Mouse (Mus musculus): ENCODE measurements around the gene Fermt1. TPM values are rescaled to one million over a fixed set of nuclear protein-coding genes. Genes with fewer than 3 reads are reported as not detected.
A peak's percentile ranks its signal among the peaks of the same experiment; 100 is the strongest.

The Fermt1 gene
- polyA plus RNA-seq (2015; fragmentation: Nextera tagmentation; extraction: Ambion mirVana) = 24.9 and 27.0 TPM in 2 replicates

DNA sequence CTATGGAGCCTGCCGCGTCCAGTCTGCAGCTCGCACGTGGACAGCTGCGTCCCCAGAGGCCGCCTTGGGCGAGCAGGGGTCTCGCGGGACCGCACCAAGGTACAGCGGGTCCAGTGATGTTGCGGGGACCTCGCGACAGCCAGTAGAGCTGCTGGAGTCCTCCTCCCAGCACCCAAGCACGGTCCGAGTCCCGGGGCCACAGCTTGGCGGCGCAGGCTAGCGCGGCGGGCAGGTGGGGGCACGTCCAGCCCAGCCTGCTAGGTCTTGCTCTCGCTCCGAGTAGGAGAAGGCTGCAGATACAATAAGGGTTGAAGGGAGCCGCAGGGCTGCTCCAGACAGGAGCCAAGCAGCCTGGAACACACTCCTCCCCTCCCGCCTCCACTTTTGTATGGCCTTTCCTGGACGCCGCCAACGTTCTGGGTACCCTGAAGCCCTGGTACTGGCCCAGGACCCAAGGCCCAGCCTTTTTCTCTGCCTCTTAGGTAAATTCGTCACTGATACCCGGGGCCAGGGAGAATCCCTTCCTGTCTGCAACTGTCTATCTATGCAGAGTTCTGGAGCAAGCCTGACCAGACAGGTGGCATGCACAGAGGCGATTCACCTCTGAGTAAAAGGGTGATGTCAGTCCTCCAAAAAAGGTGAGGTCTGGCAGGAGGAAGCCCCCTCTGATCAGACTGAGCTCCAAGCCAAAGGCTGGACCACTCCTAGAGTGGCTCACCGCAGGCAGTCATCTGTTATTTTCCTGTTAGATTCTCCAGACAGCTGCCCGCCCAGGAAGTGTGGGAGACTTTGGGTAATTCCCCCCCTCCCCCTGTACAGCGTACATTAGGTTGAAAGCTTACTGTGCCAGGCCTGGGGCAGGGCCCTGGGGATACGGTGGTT lies at the start of gene Fermt1:
TSS of gene Fermt1 (minus strand) at position 581 of the 882 bp plus-strand sequence.
- Histone ChIP-seq H3K27ac (peak within 1 kb of the TSS; percentile 81), H3K9ac (peak within 1 kb of the TSS; percentile 61), H3K27me3 (peaks cover 59% of the 10 kb centered on the region), H3K4me3 (peak within 1 kb of the TSS; percentile 44), H3K4me1 (peaks cover 13% of the 10 kb centered on the region), H3K36me3 (no peaks in the 10 kb centered on the region), H3K4me2 (peak within 1 kb of the TSS; percentile 61), H3K9me3 (no peaks in the 10 kb centered on the region)
- peak; percentile 64 for ATAC-seq (ENCODE audit: insufficient number of reproducible peaks, insufficient read depth, low FRiP score, low TSS enrichment, low read depth)
- 2% methylated on average over 37 of the region's 37 CpGs for WGBS

DNA sequence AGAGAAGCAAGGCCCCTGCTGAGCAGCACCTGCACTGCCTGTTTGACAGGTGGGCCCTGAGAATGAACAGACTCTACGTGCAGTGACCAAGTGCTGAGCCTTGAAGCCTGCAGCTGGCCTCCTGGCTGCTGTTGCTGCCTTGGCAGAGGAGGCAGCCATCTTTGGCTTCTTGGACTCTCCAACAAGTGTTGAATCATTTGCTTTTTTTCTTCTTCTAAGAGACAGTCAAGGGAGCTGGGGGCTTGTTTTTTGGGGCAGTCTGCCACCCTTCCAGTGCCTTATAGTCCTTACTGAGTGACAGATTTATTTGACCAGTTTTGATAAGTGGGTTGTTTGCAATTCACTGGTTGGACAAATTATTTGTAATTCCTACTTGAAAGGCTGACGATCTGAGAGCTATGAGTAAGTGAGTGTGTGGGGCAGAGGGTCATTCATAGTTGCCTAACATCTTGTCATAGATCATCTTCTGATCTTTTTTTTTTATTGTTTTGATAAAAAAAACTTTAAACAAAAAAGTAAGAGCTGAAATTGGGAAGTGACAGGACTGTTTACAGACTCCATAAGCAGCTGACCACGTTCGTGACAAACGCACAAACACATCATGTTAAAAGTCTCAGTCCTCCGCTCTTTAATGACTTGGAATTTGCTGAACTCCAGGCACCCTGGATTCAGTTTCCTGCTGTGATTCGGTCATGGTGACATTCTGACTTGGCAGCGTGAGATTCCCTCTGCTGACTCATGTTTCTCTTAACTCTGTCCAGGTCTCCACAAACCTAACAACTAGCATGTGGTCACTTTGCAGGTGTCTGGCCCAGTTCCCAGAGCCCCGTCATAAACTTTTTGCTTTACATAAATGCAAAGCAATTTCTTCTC lies 47.2 kb upstream of the Fermt1 start:
- peaks cover 18% of the 10 kb centered on the region; the same call in 1 of the 2 replicates for H3K4me1 ChIP-seq
- H3K4me2 ChIP-seq = no peak overlapping the region
- H3K36me3 ChIP-seq = no peaks in the 10 kb centered on the region
- no peak overlapping the region for H3K9ac ChIP-seq
- H3K27me3 ChIP-seq = 0 out of 2 replicates have a peak, but pooled peaks cover 2% of the 10 kb centered on the region
- no peak overlapping the region for H3K4me3 ChIP-seq
- WGBS = 40% methylated on average over 9 of the region's 9 CpGs
- H3K27ac ChIP-seq = no peak overlapping the region
- no peak; the same call in 1 of the 2 replicates for ATAC-seq (ENCODE audit: insufficient number of reproducible peaks, insufficient read depth, low FRiP score, low TSS enrichment, low read depth)
- no peaks in the 10 kb centered on the region for H3K9me3 ChIP-seq

DNA sequence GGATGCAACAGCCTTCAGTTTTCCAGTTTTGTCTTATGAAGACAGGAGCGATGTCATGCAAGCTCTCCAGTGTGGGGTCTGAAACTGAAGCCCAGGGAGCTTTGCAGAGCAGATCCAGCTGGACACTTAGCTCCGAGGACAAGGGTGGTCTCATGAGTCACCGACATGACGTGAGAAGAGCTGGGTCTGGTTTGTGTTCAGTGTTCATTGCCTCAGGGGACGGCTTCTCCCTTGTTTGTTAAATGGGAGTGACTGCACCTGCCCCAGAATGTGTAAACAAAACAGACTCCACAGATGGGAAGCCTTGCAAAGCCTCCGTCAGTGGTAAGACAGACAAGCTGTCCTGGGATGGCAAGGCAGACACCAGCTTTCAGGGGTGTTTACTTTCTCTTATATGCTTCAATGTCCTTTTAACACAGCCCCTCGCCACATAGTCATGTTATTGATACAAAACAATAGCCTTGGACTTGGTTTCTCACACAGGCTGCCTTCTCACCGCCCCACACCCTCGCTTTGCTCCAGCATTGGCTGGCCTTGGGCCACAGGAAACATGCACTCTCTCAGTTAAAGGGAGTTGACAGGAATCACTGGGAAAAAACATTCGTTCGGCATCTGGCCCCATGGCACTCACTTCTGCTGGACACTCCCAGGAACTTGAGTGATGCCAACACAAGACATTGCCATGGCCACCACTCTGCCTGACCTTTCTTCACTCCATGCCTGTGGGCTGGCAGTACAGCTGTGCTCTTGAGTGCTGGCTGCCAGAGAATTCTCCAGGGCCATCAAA lies 44.3 kb upstream of the Fermt1 start:
- no peak overlapping the region for H3K4me3 ChIP-seq
- H3K9ac ChIP-seq = no peak overlapping the region
- WGBS = 48% methylated on average over 11 of the region's 11 CpGs
- peaks cover 18% of the 10 kb centered on the region; the same call in 1 of the 2 replicates for H3K4me1 ChIP-seq
- no peak for ATAC-seq (ENCODE audit: insufficient number of reproducible peaks, insufficient read depth, low FRiP score, low TSS enrichment, low read depth)
- no peak overlapping the region for H3K4me2 ChIP-seq
- H3K27me3 ChIP-seq = 0 out of 2 replicates have a peak, but pooled peaks cover 2% of the 10 kb centered on the region
- H3K9me3 ChIP-seq = no peaks in the 10 kb centered on the region
- no peaks in the 10 kb centered on the region for H3K36me3 ChIP-seq
- no peak overlapping the region for H3K27ac ChIP-seq

DNA sequence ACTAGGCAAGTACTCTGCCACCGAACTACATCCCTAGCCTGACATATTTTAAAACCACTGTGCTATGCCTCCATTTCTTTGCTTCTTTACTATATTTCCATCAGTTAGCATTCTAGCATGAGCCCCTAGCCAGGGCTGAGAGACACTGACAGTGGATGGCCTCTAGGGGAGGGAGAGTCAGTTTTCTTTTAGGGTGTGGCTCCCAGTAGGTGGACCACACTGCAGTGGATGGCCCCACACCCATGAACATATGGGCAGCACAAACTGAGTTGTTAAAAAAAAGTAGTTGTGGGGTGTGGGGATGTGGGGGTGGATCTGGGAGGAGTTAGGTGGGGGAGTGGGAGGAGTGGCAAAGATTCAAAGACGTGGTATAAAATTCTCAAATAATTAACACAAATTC lies 27.6 kb upstream of the Fermt1 start:
- no peak overlapping the region for H3K9ac ChIP-seq
- WGBS = 80% methylated on average over 2 of the region's 2 CpGs
- no peaks in the 10 kb centered on the region for H3K9me3 ChIP-seq
- H3K4me2 ChIP-seq = no peak overlapping the region
- H3K4me3 ChIP-seq = no peak overlapping the region
- H3K27me3 ChIP-seq = peaks cover 3% of the 10 kb centered on the region; the same call in 1 of the 2 replicates
- no peaks in the 10 kb centered on the region for H3K4me1 ChIP-seq
- ATAC-seq (ENCODE audit: insufficient number of reproducible peaks, insufficient read depth, low FRiP score, low TSS enrichment, low read depth) = no peak
- H3K27ac ChIP-seq = no peak overlapping the region
- H3K36me3 ChIP-seq = no peaks in the 10 kb centered on the region

DNA sequence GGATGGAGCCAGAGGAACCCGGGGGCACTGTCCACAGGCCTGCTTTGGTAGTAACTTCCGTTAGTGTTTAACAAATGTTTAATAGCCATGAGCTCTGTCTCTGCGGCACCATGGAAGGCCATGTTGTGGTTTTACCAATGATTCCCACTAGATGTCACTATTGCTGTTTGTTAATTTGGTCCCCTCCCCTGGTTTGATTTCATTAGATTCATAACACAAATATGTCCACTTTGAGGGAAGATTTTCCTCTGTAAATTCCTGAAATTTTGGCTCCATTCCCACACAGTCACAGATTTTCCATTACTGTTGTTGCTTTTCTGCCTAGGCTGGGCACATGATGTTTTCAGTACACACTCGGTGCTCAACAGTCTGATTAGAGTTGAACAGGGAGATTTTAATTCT lies 25.1 kb upstream of the Fermt1 start:
- H3K36me3 ChIP-seq = no peaks in the 10 kb centered on the region
- no peak overlapping the region for H3K27ac ChIP-seq
- no peaks in the 10 kb centered on the region for H3K9me3 ChIP-seq
- no peak overlapping the region for H3K9ac ChIP-seq
- 29% methylated on average over 4 of the region's 4 CpGs for WGBS
- no peaks in the 10 kb centered on the region for H3K4me1 ChIP-seq
- H3K4me2 ChIP-seq = no peak overlapping the region
- ATAC-seq (ENCODE audit: insufficient number of reproducible peaks, insufficient read depth, low FRiP score, low TSS enrichment, low read depth) = no peak
- H3K4me3 ChIP-seq = no peak overlapping the region
- H3K27me3 ChIP-seq = peaks cover 3% of the 10 kb centered on the region; the same call in 1 of the 2 replicates

DNA sequence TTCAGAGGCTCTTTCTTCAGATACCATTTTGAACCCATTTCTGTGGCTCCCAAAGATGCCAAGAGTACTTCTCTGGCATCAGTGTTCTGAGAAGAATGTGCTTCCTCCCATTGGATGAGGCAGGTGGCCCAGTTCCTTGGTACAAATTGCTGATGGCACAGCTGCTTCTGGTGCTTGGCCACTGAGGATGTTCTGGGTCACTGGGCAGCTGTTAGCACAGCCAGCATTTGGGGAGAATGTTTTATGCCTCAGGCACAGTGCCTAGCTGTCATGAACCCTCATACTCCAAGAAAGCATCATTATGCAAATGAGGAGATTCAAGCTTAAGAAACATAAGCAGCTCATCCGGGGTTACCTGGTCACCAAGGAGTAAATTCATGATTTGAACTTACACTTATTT lies 12.1 kb upstream of the Fermt1 start:
- H3K27me3 ChIP-seq = no peaks in the 10 kb centered on the region
- no peaks in the 10 kb centered on the region for H3K9me3 ChIP-seq
- H3K4me3 ChIP-seq = no peak overlapping the region
- no peak overlapping the region for H3K27ac ChIP-seq
- no peak overlapping the region for H3K4me2 ChIP-seq
- H3K4me1 ChIP-seq = no peaks in the 10 kb centered on the region
- 61% methylated on average over 1 of the region's 1 CpGs for WGBS
- H3K36me3 ChIP-seq = no peaks in the 10 kb centered on the region
- ATAC-seq (ENCODE audit: insufficient number of reproducible peaks, insufficient read depth, low FRiP score, low TSS enrichment, low read depth) = no peak
- no peak overlapping the region for H3K9ac ChIP-seq

DNA sequence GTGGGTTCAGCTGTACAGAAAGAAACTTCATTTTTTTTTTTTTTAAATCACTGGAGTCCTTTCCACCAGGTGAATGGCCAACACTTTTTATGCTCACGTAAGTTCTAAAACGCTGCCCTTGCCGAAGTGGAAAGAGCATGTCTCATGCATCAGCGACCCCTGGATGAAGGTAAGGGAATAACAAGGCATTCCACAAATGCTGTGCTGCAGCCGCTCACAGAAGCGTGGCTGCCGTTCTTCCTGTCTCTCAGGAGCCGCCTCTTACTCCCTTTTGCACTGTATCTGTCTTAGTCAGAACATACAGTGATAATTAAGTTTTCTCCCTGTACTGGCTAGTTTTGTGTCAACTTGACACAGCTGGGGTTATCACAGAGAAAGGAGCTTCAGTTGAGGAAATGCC lies 6.5 kb upstream of the Fermt1 start:
- 1% methylated on average over 8 of the region's 8 CpGs for WGBS
- no peak overlapping the region for H3K27ac ChIP-seq
- H3K36me3 ChIP-seq = no peaks in the 10 kb centered on the region
- H3K9me3 ChIP-seq = no peaks in the 10 kb centered on the region
- ATAC-seq (ENCODE audit: insufficient number of reproducible peaks, insufficient read depth, low FRiP score, low TSS enrichment, low read depth) = no peak
- no peak overlapping the region for H3K4me2 ChIP-seq
- H3K9ac ChIP-seq = no peak overlapping the region
- peaks cover 16% of the 10 kb centered on the region for H3K27me3 ChIP-seq
- H3K4me1 ChIP-seq = no peaks in the 10 kb centered on the region
- no peak overlapping the region for H3K4me3 ChIP-seq

DNA sequence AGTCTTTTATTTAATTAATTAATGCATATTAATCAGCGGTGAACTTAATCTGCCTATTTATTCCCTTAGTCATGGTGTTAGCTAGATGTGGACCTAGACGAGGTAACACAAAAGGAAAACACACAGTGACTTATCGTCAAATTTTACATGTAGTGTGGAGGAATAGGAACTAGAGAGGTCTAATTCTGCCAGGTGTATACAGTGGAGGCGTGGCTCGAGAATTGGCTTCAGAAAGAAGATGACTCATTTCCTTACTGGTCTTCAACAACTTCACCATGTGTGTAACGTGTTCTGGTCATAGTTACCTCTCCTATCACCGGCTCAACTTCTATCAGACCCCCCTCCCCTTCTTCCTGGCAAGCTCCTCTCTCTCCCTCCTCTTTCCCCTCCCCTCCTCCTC lies 2.5 kb upstream of the Fermt1 start:
- no peak overlapping the region for H3K4me2 ChIP-seq
- peaks cover 13% of the 10 kb centered on the region for H3K4me1 ChIP-seq
- no peaks in the 10 kb centered on the region for H3K36me3 ChIP-seq
- H3K9me3 ChIP-seq = no peaks in the 10 kb centered on the region
- no peak for ATAC-seq (ENCODE audit: insufficient number of reproducible peaks, insufficient read depth, low FRiP score, low TSS enrichment, low read depth)
- no peak overlapping the region for H3K4me3 ChIP-seq
- WGBS = 77% methylated on average over 7 of the region's 7 CpGs
- peaks cover 55% of the 10 kb centered on the region for H3K27me3 ChIP-seq
- no peak overlapping the region for H3K9ac ChIP-seq
- H3K27ac ChIP-seq = no peak overlapping the region

DNA sequence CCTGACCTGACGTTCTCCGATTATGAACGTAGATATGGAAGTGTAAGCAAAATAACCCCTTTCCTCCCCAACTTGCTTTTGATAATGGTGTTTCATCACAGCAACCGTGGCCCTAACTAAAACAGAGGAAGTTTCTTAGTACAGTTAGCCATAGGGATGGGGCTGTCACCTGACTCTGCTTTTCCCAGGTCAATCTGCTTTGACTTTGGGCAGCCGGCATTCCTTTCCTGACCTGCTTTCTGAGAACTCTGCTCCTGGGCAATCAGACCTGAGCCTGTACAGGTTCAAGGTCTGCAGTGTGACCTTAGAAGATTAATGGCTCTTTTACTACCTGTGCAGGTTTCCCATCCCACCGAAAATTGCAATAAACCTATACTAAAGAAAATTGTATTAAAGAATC lies 1.3 kb upstream of the Fermt1 start:
- H3K9me3 ChIP-seq = no peaks in the 10 kb centered on the region
- H3K27me3 ChIP-seq = peaks cover 60% of the 10 kb centered on the region
- peaks cover 13% of the 10 kb centered on the region for H3K4me1 ChIP-seq
- no peak overlapping the region for H3K4me2 ChIP-seq
- no peak for ATAC-seq (ENCODE audit: insufficient number of reproducible peaks, insufficient read depth, low FRiP score, low TSS enrichment, low read depth)
- H3K36me3 ChIP-seq = no peaks in the 10 kb centered on the region
- no peak overlapping the region for H3K27ac ChIP-seq
- WGBS = 65% methylated on average over 6 of the region's 6 CpGs
- no peak overlapping the region for H3K4me3 ChIP-seq
- no peak overlapping the region for H3K9ac ChIP-seq

DNA sequence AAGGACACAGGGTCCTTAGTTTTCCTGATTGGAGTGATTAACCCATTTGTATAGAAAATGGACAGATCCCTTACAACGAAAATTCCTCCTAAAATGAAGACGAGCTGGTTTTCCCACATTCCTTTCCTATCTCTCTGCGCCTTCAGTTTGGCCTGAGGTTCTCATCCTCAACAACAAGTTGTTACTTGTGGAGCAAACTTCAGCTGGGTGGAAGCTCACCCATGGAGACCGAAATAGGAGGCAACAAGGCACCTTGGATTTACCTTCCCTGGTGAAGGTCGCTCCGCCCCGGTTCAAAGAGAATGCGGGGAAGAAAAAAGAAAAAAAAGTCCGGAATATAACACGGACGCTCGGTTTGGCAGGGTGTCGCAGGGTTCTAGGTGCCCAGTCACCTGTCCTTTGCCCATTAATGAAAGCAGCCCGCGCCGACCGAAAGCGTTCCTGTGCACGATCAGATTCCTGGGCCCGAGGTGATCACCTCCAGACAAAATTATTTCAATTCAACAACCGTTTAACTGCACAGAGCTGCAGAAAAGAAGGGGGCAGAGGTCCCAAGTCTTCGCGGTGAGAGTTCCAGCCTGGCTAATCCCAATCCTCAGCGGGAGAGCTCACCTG lies 888 bp downstream of the Fermt1 start:
- WGBS = 3% methylated on average over 24 of the region's 24 CpGs
- Histone ChIP-seq H3K4me3 (peak overlapping the region; percentile 44), H3K4me2 (peak overlapping the region; percentile 61), H3K9me3 (no peaks in the 10 kb centered on the region), H3K4me1 (peaks cover 13% of the 10 kb centered on the region), H3K36me3 (no peaks in the 10 kb centered on the region), H3K9ac (peak overlapping the region; percentile 61), H3K27me3 (peaks cover 56% of the 10 kb centered on the region), H3K27ac (peak overlapping the region; percentile 81)
- ATAC-seq (ENCODE audit: insufficient number of reproducible peaks, insufficient read depth, low FRiP score, low TSS enrichment, low read depth) = no peak

All from embryonic facial prominence, embryonic 13.5 days (tissue).